Mouse (Mus musculus) spleen, embryonic (tissue): ENCODE results near the gene Ms4a6c.
"Not testable (repeated sequence)": the region's sequence is repeated elsewhere in the genome, so short reads cannot be mapped to it uniquely, and the experiment has no call there.

Source experiments
- CTCF ChIA-PET: fragments of 350-600 bp; sonication (Branson Sonifier 250); formaldehyde crosslinking; loops from one replicate; lab custom pipeline; 2022; lab: Charles Lee

Gene Ms4a6c

GRCm38 (mm10) chr19:11497300-11497699, 28.1 kb downstream of the Ms4a6c start:
- CTCF ChIA-PET, result interaction anchor here (0.5 to 0.6 kb wide), 2 partner anchors 30 to 103 kb away, joined by 3 to 4 read pairs; no protein-coding TSS in a partner anchor

- CTCF ChIA-PET, result interaction anchor here (0.6 to 1.0 kb wide), 2 partner anchors 18 to 113 kb away, joined by 3 read pairs; no protein-coding TSS in a partner anchor
These were observed 31.6 kb downstream of the Ms4a6c start for GRCm38 (mm10) chr19:11500796-11501195.

GRCm38 (mm10) chr19:11501326-11501725, 32.2 kb downstream of the Ms4a6c start:
- CTCF ChIA-PET, result interaction anchor here (0.7 to 1.0 kb wide), 4 partner anchors 11 to 130 kb away, joined by 3 to 11 read pairs (median 3); no protein-coding TSS in a partner anchor

- CTCF ChIA-PET, result no interaction called here
These were observed 35.7 kb downstream of the Ms4a6c start for GRCm38 (mm10) chr19:11504857-11505256.

GRCm38 (mm10) chr19:11513458-11513857, 44.3 kb downstream of the Ms4a6c start:
- CTCF ChIA-PET, result interaction anchor here (0.7 to 1.3 kb wide), 2 partner anchors 18 to 31 kb away, joined by 3 to 4 read pairs; no protein-coding TSS in a partner anchor

- CTCF ChIA-PET, result interaction anchor here (0.8 kb wide), 1 partner anchor 13 kb away, joined by 3 read pairs; no protein-coding TSS in a partner anchor
These were observed 47.1 kb downstream of the Ms4a6c start, which contains the start of gene Ms4a6b for GRCm38 (mm10) chr19:11516246-11516645. TSS of gene Ms4a6b (plus strand) at chr19:11516512.

- CTCF ChIA-PET, result interaction anchor here (0.8 kb wide), 1 partner anchor 14 kb away, joined by 3 read pairs; no protein-coding TSS in a partner anchor
These were observed 47.7 kb downstream of the Ms4a6c start for GRCm38 (mm10) chr19:11516845-11517244.

- CTCF ChIA-PET, result not testable (repeated sequence)
These were observed 48.2 kb downstream of the Ms4a6c start for GRCm38 (mm10) chr19:11517373-11517772.

- CTCF ChIA-PET, result not testable (repeated sequence)
These were observed 49.2 kb downstream of the Ms4a6c start for GRCm38 (mm10) chr19:11518356-11518755.

- CTCF ChIA-PET, result no interaction called here
These were observed 51.0 kb downstream of the Ms4a6c start for GRCm38 (mm10) chr19:11520146-11520545.
